Mouse (Mus musculus): ENCODE measurements at regions not wholly inside any gene's neighbourhood (a gene's known extent, or its start where the extent isn't known, plus 50 kb on each side); places are given as distances from the start of the nearest gene placed in this dataset.

- Histone ChIP-seq H3K27ac (ENCODE audit: insufficient read depth, low read length) (no peak overlapping the region), H3K4me3 (ENCODE audit: insufficient read depth, low read length) (no peak overlapping the region), H3K4me1 (ENCODE audit: control insufficient read depth, insufficient read depth, low read length) (no peaks in the 10 kb centered on the region)
- TF ChIP-seq CTCF (IDR thresholded peaks at IDR 0.05; ENCODE audit: extremely low read depth, insufficient read depth, low read length) = no peak
- no peak for TF ChIP-seq POLR2A (IDR thresholded peaks at IDR 0.05; ENCODE audit: extremely low read depth, insufficient read depth, low read length)
These were observed 88.7 kb downstream of the Edn3 start for GRCm38 (mm10) chr2:174848981-174849681.

- no peak overlapping the region for H3K27ac ChIP-seq (ENCODE audit: insufficient read depth, low read length)
- no peak overlapping the region for H3K4me3 ChIP-seq (ENCODE audit: insufficient read depth, low read length)
- TF ChIP-seq CTCF (IDR thresholded peaks at IDR 0.05; ENCODE audit: extremely low read depth, insufficient read depth, low read length) = no peak
- no peak for TF ChIP-seq POLR2A (IDR thresholded peaks at IDR 0.05; ENCODE audit: extremely low read depth, insufficient read depth, low read length)
- no peaks in the 10 kb centered on the region for H3K4me1 ChIP-seq (ENCODE audit: control insufficient read depth, insufficient read depth, low read length)
These were observed 90.4 kb downstream of the Edn3 start for GRCm38 (mm10) chr2:174850860-174851259.

DNA sequence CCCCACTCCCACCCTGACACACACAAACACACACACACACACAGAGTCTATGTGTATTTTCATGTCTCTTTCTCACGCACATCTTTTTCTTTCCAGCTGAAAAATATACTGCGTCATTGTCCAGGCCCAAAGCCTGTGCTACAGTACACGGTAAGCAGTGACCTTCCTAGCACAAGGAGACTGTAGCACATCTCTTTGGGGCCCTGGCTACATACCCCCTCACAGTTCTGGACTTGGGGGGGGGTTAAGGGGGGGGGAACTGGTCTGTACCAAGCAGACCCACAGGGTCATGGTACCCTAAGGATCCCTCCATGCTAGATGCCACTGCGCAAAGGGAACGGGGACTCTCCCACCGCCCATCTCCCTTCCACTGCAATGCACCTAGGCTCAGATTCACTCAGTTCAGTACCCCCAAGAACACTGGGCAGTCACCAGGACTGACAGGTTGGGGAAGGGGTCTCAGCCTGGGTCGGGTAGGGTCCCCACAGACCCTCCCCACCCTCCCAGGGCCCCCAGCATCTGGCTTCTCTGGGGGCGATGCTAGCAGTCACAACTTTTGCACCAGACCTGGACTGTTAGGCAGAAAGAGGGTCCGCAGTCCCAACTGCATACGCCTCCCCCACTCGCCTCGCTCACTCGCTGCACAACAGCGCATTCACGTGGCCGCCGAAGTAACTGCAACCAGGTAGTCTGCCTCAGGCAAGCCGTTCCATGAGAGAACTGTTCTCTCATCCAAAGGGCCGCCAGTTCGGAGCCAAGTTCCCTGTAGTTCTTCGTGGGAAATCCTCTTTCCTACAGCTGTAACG lies 91.3 kb downstream of the Edn3 start:
- TF ChIP-seq POLR2A (IDR thresholded peaks at IDR 0.05; ENCODE audit: extremely low read depth, insufficient read depth, low read length) = no peak
- peak; percentile 93 for TF ChIP-seq CTCF (IDR thresholded peaks at IDR 0.05; ENCODE audit: extremely low read depth, insufficient read depth, low read length)
- no peaks in the 10 kb centered on the region for H3K4me1 ChIP-seq (ENCODE audit: control insufficient read depth, insufficient read depth, low read length)
- H3K27ac ChIP-seq (ENCODE audit: insufficient read depth, low read length) = no peak overlapping the region
- no peak overlapping the region for H3K4me3 ChIP-seq (ENCODE audit: insufficient read depth, low read length)

- Histone ChIP-seq H3K4me1 (ENCODE audit: control insufficient read depth, insufficient read depth, low read length) (peaks cover 1% of the 10 kb centered on the region; the same call in 1 of the 2 replicates), H3K27ac (ENCODE audit: insufficient read depth, low read length) (no peak overlapping the region), H3K4me3 (ENCODE audit: insufficient read depth, low read length) (no peak overlapping the region)
- TF ChIP-seq POLR2A (IDR thresholded peaks at IDR 0.05; ENCODE audit: extremely low read depth, insufficient read depth, low read length) = no peak
- no peak for TF ChIP-seq CTCF (IDR thresholded peaks at IDR 0.05; ENCODE audit: extremely low read depth, insufficient read depth, low read length)
These were observed 93.4 kb downstream of the Edn3 start for GRCm38 (mm10) chr2:174853786-174854185.

DNA sequence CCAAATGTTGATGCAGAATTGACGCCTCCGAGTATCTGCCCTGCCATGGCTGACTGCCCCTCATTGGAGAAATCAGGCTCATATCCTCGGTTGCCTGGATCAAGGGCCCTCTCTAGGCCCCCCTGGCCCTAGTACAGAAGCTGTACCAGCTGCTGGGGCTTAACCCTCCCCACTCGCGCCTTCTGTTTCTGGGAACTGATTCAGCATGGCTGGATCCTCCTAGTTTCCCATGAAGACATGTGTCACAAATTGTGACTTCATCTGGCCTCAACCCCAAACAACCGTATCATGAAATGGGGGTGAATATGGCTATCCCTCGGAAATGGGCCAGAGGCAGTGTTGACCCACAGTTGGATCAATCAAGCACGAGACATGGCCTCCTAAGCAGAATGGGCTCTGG lies 95.1 kb downstream of the Edn3 start:
- no peak overlapping the region for H3K4me3 ChIP-seq (ENCODE audit: insufficient read depth, low read length)
- peaks cover 1% of the 10 kb centered on the region; the same call in 1 of the 2 replicates for H3K4me1 ChIP-seq (ENCODE audit: control insufficient read depth, insufficient read depth, low read length)
- TF ChIP-seq CTCF (IDR thresholded peaks at IDR 0.05; ENCODE audit: extremely low read depth, insufficient read depth, low read length) (no peak), POLR2A (IDR thresholded peaks at IDR 0.05; ENCODE audit: extremely low read depth, insufficient read depth, low read length) (no peak)
- H3K27ac ChIP-seq (ENCODE audit: insufficient read depth, low read length) = no peak overlapping the region

- Histone ChIP-seq H3K27ac (ENCODE audit: insufficient read depth, low read length) (no peak overlapping the region), H3K4me1 (ENCODE audit: control insufficient read depth, insufficient read depth, low read length) (peaks cover 1% of the 10 kb centered on the region; the same call in 1 of the 2 replicates), H3K4me3 (ENCODE audit: insufficient read depth, low read length) (no peak overlapping the region)
- TF ChIP-seq POLR2A (IDR thresholded peaks at IDR 0.05; ENCODE audit: extremely low read depth, insufficient read depth, low read length) = no peak
- TF ChIP-seq CTCF (IDR thresholded peaks at IDR 0.05; ENCODE audit: extremely low read depth, insufficient read depth, low read length) = no peak
These were observed 95.7 kb downstream of the Edn3 start for GRCm38 (mm10) chr2:174856135-174856534.

DNA sequence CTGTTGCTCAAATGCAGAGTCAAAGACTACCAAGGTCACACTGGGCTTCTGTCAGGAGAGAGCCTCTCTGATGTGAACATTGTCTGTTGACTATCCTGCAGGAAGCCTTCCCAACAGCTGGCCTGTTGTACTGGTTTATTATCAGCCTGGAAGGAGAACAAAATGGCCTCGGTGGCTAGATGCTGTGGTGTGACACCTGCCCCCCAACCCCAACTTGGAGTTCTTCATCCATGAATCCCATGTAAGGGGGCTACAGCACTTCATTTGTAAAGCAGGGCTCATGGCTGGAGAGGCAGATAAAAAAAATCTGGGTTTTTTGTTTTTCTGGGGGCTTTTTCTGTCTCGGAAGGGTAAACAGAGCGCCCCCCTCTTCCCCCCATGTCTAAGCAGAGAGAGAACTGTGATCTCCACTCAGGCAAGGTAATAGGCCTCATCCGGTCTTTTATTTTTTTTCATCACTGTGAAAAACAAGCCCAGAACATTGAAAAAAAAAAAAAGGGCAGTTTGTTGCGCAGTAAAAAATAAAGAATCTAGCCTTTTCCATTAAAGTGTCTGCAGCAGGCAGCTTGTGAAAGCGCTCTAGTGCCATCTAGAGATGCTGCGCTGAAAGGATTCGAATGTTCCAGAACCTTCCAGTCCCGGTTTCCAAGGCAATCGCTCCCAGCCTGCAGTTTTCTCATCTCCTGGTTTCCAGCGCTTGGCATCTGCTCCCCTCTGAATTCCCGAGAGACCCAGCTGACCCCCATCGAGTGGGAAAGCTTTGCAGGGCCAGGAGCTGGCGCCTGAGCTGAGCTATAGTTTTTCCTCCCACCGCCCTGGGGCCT lies 97.8 kb downstream of the Edn3 start:
- Histone ChIP-seq H3K4me1 (ENCODE audit: control insufficient read depth, insufficient read depth, low read length) (peaks cover 1% of the 10 kb centered on the region; the same call in 1 of the 2 replicates), H3K27ac (ENCODE audit: insufficient read depth, low read length) (peak overlapping the region; percentile 24; the same call in 1 of the 2 replicates), H3K4me3 (ENCODE audit: insufficient read depth, low read length) (no peak overlapping the region)
- TF ChIP-seq CTCF (IDR thresholded peaks at IDR 0.05; ENCODE audit: extremely low read depth, insufficient read depth, low read length) (peak; percentile 86), POLR2A (IDR thresholded peaks at IDR 0.05; ENCODE audit: extremely low read depth, insufficient read depth, low read length) (no peak)

GRCm38 (mm10) chr2:174858835-174859215 lies 98.4 kb downstream of the Edn3 start:
- H3K4me3 ChIP-seq (ENCODE audit: insufficient read depth, low read length) = no peak overlapping the region
- no peak for TF ChIP-seq POLR2A (IDR thresholded peaks at IDR 0.05; ENCODE audit: extremely low read depth, insufficient read depth, low read length)
- TF ChIP-seq CTCF (IDR thresholded peaks at IDR 0.05; ENCODE audit: extremely low read depth, insufficient read depth, low read length) = no peak
- H3K4me1 ChIP-seq (ENCODE audit: control insufficient read depth, insufficient read depth, low read length) = peaks cover 1% of the 10 kb centered on the region; the same call in 1 of the 2 replicates
- peak overlapping the region; percentile 24; the same call in 1 of the 2 replicates for H3K27ac ChIP-seq (ENCODE audit: insufficient read depth, low read length)

DNA sequence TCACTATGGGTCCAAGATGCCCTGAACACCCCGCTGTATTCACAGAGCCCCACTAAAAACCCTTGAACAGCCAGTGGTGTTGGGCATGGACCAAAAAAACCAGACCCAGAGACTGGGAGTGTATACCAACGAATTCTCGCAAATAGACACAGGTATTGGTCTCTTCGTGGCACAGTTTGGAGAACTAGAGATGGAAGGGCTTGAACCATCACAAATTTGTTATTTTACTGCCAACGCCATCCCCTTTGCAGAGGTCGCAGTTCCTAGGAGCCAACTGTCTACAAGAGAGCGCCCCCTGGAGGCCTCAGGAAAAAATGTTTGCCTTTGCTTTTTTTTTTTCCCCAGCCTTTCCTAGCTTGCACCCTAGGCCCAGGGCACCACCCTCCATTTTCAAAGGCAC lies 99.1 kb downstream of the Edn3 start:
- Histone ChIP-seq H3K4me3 (ENCODE audit: insufficient read depth, low read length) (no peak overlapping the region), H3K4me1 (ENCODE audit: control insufficient read depth, insufficient read depth, low read length) (peaks cover 1% of the 10 kb centered on the region; the same call in 1 of the 2 replicates), H3K27ac (ENCODE audit: insufficient read depth, low read length) (no peak overlapping the region)
- TF ChIP-seq CTCF (IDR thresholded peaks at IDR 0.05; ENCODE audit: extremely low read depth, insufficient read depth, low read length) (peak; percentile 55), POLR2A (IDR thresholded peaks at IDR 0.05; ENCODE audit: extremely low read depth, insufficient read depth, low read length) (no peak)
